Mouse (Mus musculus) olfactory bulb, adult 2 months (tissue): ENCODE data around the gene Lpcat1.

Experiments used
- CTCF ChIP-seq: fragments of 200-500 bp; IDR thresholded peaks from 2 replicates; pipeline ENCODE4 v1.5.1; 2012; ENCODE audit warnings: low read depth, mild to moderate bottlenecking, low read length, moderate library complexity; ENCODE audit not compliant: insufficient read depth
- POLR2A ChIP-seq: fragments of 200-500 bp; IDR thresholded peaks from 2 replicates; pipeline ENCODE4 v1.6.1; 2012; ENCODE audit warnings: mild to moderate bottlenecking, low read depth, low read length, moderate library complexity; ENCODE audit not compliant: insufficient read depth

- no peak for TF ChIP-seq POLR2A
- no peak for TF ChIP-seq CTCF
Measured at GRCm38 (mm10) chr13:73536403-73536821, 69.4 kb downstream of the Lpcat1 start, which contains the start of gene Slc6a3.
